Mouse (Mus musculus) right cerebral cortex, postnatal 10 days (tissue): ENCODE measurements around the gene Gm6465.
"Not testable (repeated sequence)": the region's sequence is repeated elsewhere in the genome, so short reads cannot be mapped to it uniquely, and the experiment has no call there.

Experiments
- DNase-seq, 2 experiments: peaks; one replicate each; pipeline ENCODE4 v3.0.0; 2021; ENCODE audit warnings: low spot score in 2 of 2

The Gm6465 gene

GRCm38 (mm10) chr5:11845239-11845638 lies at the start of gene Gm6465:
Gm6465 (plus strand) TSS chr5:11845539.
- DNase-seq: not testable (repeated sequence)

DNA sequence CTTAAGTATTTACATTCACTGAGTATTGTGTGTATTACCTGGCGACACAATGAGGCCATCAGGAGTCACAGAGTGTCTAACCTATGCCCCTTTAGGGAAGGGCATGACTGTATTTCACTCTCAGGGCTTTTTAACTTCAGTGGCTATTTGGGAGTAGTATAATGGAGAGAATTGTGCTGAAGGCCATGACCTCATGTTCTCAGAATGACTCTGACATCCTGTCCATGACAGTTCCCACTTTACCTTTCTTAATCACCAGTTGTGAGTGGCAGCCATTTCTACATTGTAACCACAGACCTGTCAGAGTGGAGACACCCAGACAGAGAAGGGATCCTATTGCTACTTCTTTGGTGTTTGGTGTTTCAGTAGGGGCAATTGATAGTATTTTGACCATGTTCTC lies 485 bp downstream of the Gm6465 start:
- DNase-seq: not testable (repeated sequence)

DNA sequence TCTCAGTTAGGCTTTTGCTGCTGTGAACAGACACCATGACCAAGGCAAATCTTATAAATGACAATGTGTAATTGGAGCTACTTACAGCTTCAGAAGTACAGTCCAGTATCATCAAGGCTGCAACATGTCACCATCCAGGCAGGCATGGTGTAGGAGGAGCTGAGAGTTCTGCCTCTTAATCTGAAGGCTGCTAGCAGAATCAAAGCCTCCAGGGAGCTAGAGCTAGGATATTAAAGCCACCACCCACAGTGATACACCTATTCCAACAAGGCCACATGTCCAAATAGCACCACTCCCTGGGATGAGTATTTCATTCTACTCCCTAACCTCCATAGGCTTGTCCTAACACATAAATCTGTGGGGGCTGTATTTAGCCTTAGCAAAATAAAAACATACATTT lies 12.6 kb downstream of the Gm6465 start:
- DNase-seq: peak in 1 of 2 experiments; percentile 8
